Mouse (Mus musculus) midbrain, embryonic 10.5 days (tissue): ENCODE results near the gene Auts2. TPM values are rescaled to one million over a fixed set of nuclear protein-coding genes. Genes with fewer than 3 reads are reported as not detected.

Experiments used
- DNase-seq: peaks from one replicate; pipeline ENCODE4 v3.0.0-alpha.2; 2017; ENCODE audit warnings: low spot score
- H3K27ac ChIP-seq: fragments of 300-500 bp; sonication (generic); replicated peaks from 2 replicates; pipeline ENCODE4 v1.5.1; 2016; ENCODE audit warnings: mild to moderate bottlenecking
- H3K27me3 ChIP-seq: fragments of 300-500 bp; sonication (generic); 2 replicates; pipeline ENCODE4 v1.6.1; 2016; ENCODE audit warnings: low read depth, mild to moderate bottlenecking; ENCODE audit not compliant: poor library complexity, severe bottlenecking
- H3K36me3 ChIP-seq: fragments of 300-500 bp; sonication (generic); 2 replicates; pipeline ENCODE4 v1.6.1; 2016; ENCODE audit warnings: mild to moderate bottlenecking, moderate library complexity
- H3K4me1 ChIP-seq: fragments of 300-500 bp; sonication (generic); 2 replicates; pipeline ENCODE4 v1.6.1; 2016
- H3K4me3 ChIP-seq: fragments of 300-500 bp; sonication (generic); 2 replicates; pipeline ENCODE4 v1.5.1; 2016; ENCODE audit warnings: mild to moderate bottlenecking, moderate library complexity
- H3K9me3 ChIP-seq: fragments of 300-500 bp; sonication (generic); replicated peaks from 2 replicates; pipeline ENCODE4 v1.6.1; 2016; ENCODE audit warnings: mild to moderate bottlenecking
- WGBS: fragments of 180-500 bp; shearing (Covaris S2); methylation state at CpG from one replicate; pipeline ENCODE4 v1.1.7; 2016; 5-methylcytosine and 5-hydroxymethylcytosine counted together
- polyA plus RNA-seq: library from polyadenylated mRNA; unstranded; fragments of >200 nt; fragmentation: Nextera tagmentation; extraction: Ambion mirVana; gene quantifications from 2 replicates; pipeline ENCODE4 v1.2.1, GENCODE M21; 2016

Gene Auts2
- polyA plus RNA-seq, 1 experiment from 2014 or later: 32.3 TPM

GRCm38 (mm10) chr5:132190190-132190589 is 353.0 kb downstream of the Auts2 start:
- 94% methylated on average over 4 of the region's 4 CpGs for WGBS
- Histone ChIP-seq H3K27me3 (no peaks in the 10 kb centered on the region), H3K9me3 (no peaks in the 10 kb centered on the region), H3K4me1 (peaks cover 34% of the 10 kb centered on the region), H3K27ac (no peak overlapping the region), H3K4me3 (no peak overlapping the region), H3K36me3 (no peaks in the 10 kb centered on the region)
- no peak for DNase-seq

- H3K4me3 ChIP-seq: no peak overlapping the region
- no peak overlapping the region for H3K27ac ChIP-seq
- 13% methylated on average over 3 of the region's 3 CpGs for WGBS
Observed at GRCm38 (mm10) chr5:132186659-132187058, 356.5 kb downstream of the Auts2 start.

GRCm38 (mm10) chr5:132186221-132186620 is 356.9 kb downstream of the Auts2 start:
- no peaks in the 10 kb centered on the region for H3K9me3 ChIP-seq
- no peak overlapping the region for H3K4me3 ChIP-seq
- no peaks in the 10 kb centered on the region for H3K36me3 ChIP-seq
- DNase-seq: no peak
- H3K27me3 ChIP-seq: no peaks in the 10 kb centered on the region
- WGBS: 21% methylated on average over 7 of the region's 7 CpGs
- 0 out of 2 replicates have a peak overlapping the region, but pooled peaks have one; percentile 0 for H3K27ac ChIP-seq
- peaks cover 34% of the 10 kb centered on the region for H3K4me1 ChIP-seq

More at GRCm38 (mm10) chr5:132186659-132187058, 356.5 kb downstream of the Auts2 start:
- Histone ChIP-seq H3K9me3 (no peaks in the 10 kb centered on the region), H3K27me3 (no peaks in the 10 kb centered on the region), H3K4me1 (peaks cover 34% of the 10 kb centered on the region), H3K36me3 (no peaks in the 10 kb centered on the region)
- DNase-seq: no peak

- Histone ChIP-seq H3K4me1 (peaks cover 34% of the 10 kb centered on the region), H3K9me3 (no peaks in the 10 kb centered on the region), H3K36me3 (no peaks in the 10 kb centered on the region), H3K27me3 (no peaks in the 10 kb centered on the region), H3K27ac (no peak overlapping the region), H3K4me3 (no peak overlapping the region)
- no peak for DNase-seq
- 66% methylated on average over 4 of the region's 4 CpGs for WGBS
Observed at GRCm38 (mm10) chr5:132184395-132185095, 358.6 kb downstream of the Auts2 start.

GRCm38 (mm10) chr5:132182077-132182476 is 361.1 kb downstream of the Auts2 start:
- no peak for DNase-seq
- WGBS: 96% methylated on average over 9 of the region's 9 CpGs
- Histone ChIP-seq H3K36me3 (no peaks in the 10 kb centered on the region), H3K27me3 (no peaks in the 10 kb centered on the region), H3K27ac (no peak overlapping the region), H3K9me3 (no peaks in the 10 kb centered on the region), H3K4me3 (no peak overlapping the region), H3K4me1 (peaks cover 25% of the 10 kb centered on the region)

- Histone ChIP-seq H3K4me1 (0 out of 2 replicates have a peak, but pooled peaks cover 7% of the 10 kb centered on the region), H3K27me3 (no peaks in the 10 kb centered on the region), H3K27ac (no peak overlapping the region), H3K4me3 (no peak overlapping the region), H3K36me3 (no peaks in the 10 kb centered on the region), H3K9me3 (no peaks in the 10 kb centered on the region)
- DNase-seq: no peak
- 93% methylated on average over 8 of the region's 8 CpGs for WGBS
Observed at GRCm38 (mm10) chr5:132170010-132170409, 373.1 kb downstream of the Auts2 start.

- 0 out of 2 replicates have a peak, but pooled peaks cover 7% of the 10 kb centered on the region for H3K4me1 ChIP-seq
- no peak overlapping the region for H3K27ac ChIP-seq
- no peak for DNase-seq
- no peak overlapping the region for H3K4me3 ChIP-seq
- 88% methylated on average over 5 of the region's 5 CpGs for WGBS
- H3K36me3 ChIP-seq: no peaks in the 10 kb centered on the region
- H3K9me3 ChIP-seq: no peaks in the 10 kb centered on the region
- no peaks in the 10 kb centered on the region for H3K27me3 ChIP-seq
Observed at GRCm38 (mm10) chr5:132168805-132169204, 374.3 kb downstream of the Auts2 start.

- no peaks in the 10 kb centered on the region for H3K36me3 ChIP-seq
- H3K4me1 ChIP-seq: 0 out of 2 replicates have a peak, but pooled peaks cover 7% of the 10 kb centered on the region
- no peaks in the 10 kb centered on the region for H3K9me3 ChIP-seq
- no peak overlapping the region for H3K27ac ChIP-seq
- DNase-seq: no peak
- 93% methylated on average over 5 of the region's 5 CpGs for WGBS
- H3K27me3 ChIP-seq: no peaks in the 10 kb centered on the region
- H3K4me3 ChIP-seq: no peak overlapping the region
Observed at GRCm38 (mm10) chr5:132168224-132168623, 374.9 kb downstream of the Auts2 start.

GRCm38 (mm10) chr5:132166559-132166958 is 376.6 kb downstream of the Auts2 start:
- 88% methylated on average over 3 of the region's 3 CpGs for WGBS

GRCm38 (mm10) chr5:132163960-132164359 is 379.2 kb downstream of the Auts2 start:
- Histone ChIP-seq H3K4me1 (peaks cover 16% of the 10 kb centered on the region), H3K4me3 (no peak overlapping the region), H3K9me3 (no peaks in the 10 kb centered on the region), H3K36me3 (no peaks in the 10 kb centered on the region), H3K27ac (no peak overlapping the region), H3K27me3 (no peaks in the 10 kb centered on the region)
- DNase-seq: no peak
- WGBS: 84% methylated on average over 10 of the region's 10 CpGs

More at GRCm38 (mm10) chr5:132166559-132166958, 376.6 kb downstream of the Auts2 start:
- H3K27ac ChIP-seq: no peak overlapping the region
- no peaks in the 10 kb centered on the region for H3K36me3 ChIP-seq
- H3K9me3 ChIP-seq: no peaks in the 10 kb centered on the region
- no peak overlapping the region for H3K4me3 ChIP-seq
- no peaks in the 10 kb centered on the region for H3K27me3 ChIP-seq
- DNase-seq: no peak
- H3K4me1 ChIP-seq: peaks cover 11% of the 10 kb centered on the region

GRCm38 (mm10) chr5:132162206-132162533 is 381.0 kb downstream of the Auts2 start:
- no peaks in the 10 kb centered on the region for H3K36me3 ChIP-seq
- no peak overlapping the region for H3K4me3 ChIP-seq
- DNase-seq: no peak
- WGBS: 61% methylated on average over 4 of the region's 4 CpGs
- no peaks in the 10 kb centered on the region for H3K27me3 ChIP-seq
- H3K9me3 ChIP-seq: no peaks in the 10 kb centered on the region
- peaks cover 16% of the 10 kb centered on the region for H3K4me1 ChIP-seq
- H3K27ac ChIP-seq: no peak overlapping the region

- Histone ChIP-seq H3K9me3 (no peaks in the 10 kb centered on the region), H3K27ac (peak overlapping the region; percentile 46), H3K27me3 (no peaks in the 10 kb centered on the region), H3K4me1 (peaks cover 16% of the 10 kb centered on the region), H3K36me3 (no peaks in the 10 kb centered on the region), H3K4me3 (no peak overlapping the region)
- no peak for DNase-seq
- 74% methylated on average over 9 of the region's 9 CpGs for WGBS
Observed at GRCm38 (mm10) chr5:132161338-132162205, 381.6 kb downstream of the Auts2 start.

- no peak for DNase-seq
- no peaks in the 10 kb centered on the region for H3K36me3 ChIP-seq
- H3K27ac ChIP-seq: no peak overlapping the region
- no peaks in the 10 kb centered on the region for H3K27me3 ChIP-seq
- H3K9me3 ChIP-seq: no peaks in the 10 kb centered on the region
- 92% methylated on average over 4 of the region's 4 CpGs for WGBS
- no peak overlapping the region for H3K4me3 ChIP-seq
- 0 out of 2 replicates have a peak, but pooled peaks cover 3% of the 10 kb centered on the region for H3K4me1 ChIP-seq
Observed at GRCm38 (mm10) chr5:132144181-132144580, 399.0 kb downstream of the Auts2 start.
